Mouse (Mus musculus): Measurements from ENCODE around the gene Bace2.
A peak's percentile ranks its signal among the peaks of the same experiment; 100 is the strongest.

Gene Bace2

GRCm38 (mm10) chr16:97401741-97402140, 45.2 kb downstream of the Bace2 start:
- DNase-seq (ENCODE audit: low spot score in 2 of 2) = no peak

- DNase-seq (ENCODE audit: low spot score in 2 of 2) = no peak
Measured at GRCm38 (mm10) chr16:97402213-97402785, 45.8 kb downstream of the Bace2 start.

GRCm38 (mm10) chr16:97405476-97406012, 49.0 kb downstream of the Bace2 start:
- DNase-seq (ENCODE audit: low spot score in 2 of 2) = no peak

- DNase-seq (ENCODE audit: low spot score in 2 of 2) = peak; percentile 65 to 67
Measured at GRCm38 (mm10) chr16:97417896-97418542, 61.5 kb downstream of the Bace2 start.

GRCm38 (mm10) chr16:97418749-97419453, 62.4 kb downstream of the Bace2 start:
- no peak for DNase-seq (ENCODE audit: low spot score in 2 of 2)

GRCm38 (mm10) chr16:97421671-97422070, 65.1 kb downstream of the Bace2 start:
- DNase-seq (ENCODE audit: low spot score in 2 of 2) = no peak

GRCm38 (mm10) chr16:97423627-97424026, 67.1 kb downstream of the Bace2 start:
- DNase-seq (ENCODE audit: low spot score in 2 of 2) = no peak

- DNase-seq (ENCODE audit: low spot score in 2 of 2) = no peak
Measured at GRCm38 (mm10) chr16:97428026-97428425, 71.5 kb downstream of the Bace2 start.

GRCm38 (mm10) chr16:97430091-97430490, 73.5 kb downstream of the Bace2 start:
- no peak for DNase-seq (ENCODE audit: low spot score in 2 of 2)

- DNase-seq (ENCODE audit: low spot score in 2 of 2) = no peak
Measured at GRCm38 (mm10) chr16:97431328-97431727, 74.8 kb downstream of the Bace2 start.

- no peak for DNase-seq (ENCODE audit: low spot score in 2 of 2)
Measured at GRCm38 (mm10) chr16:97434206-97434605, 77.7 kb downstream of the Bace2 start.

GRCm38 (mm10) chr16:97437448-97438056, 81.0 kb downstream of the Bace2 start:
- DNase-seq (ENCODE audit: low spot score in 2 of 2) = no peak

- DNase-seq (ENCODE audit: low spot score in 2 of 2) = no peak
Measured at GRCm38 (mm10) chr16:97438191-97438590, 81.6 kb downstream of the Bace2 start.

GRCm38 (mm10) chr16:97441967-97442366, 85.4 kb downstream of the Bace2 start:
- no peak for DNase-seq (ENCODE audit: low spot score in 2 of 2)

- peak in 1 of 2 experiments; percentile 21 for DNase-seq (ENCODE audit: low spot score in 2 of 2)
Measured at GRCm38 (mm10) chr16:97443670-97444263, 87.2 kb downstream of the Bace2 start.

- DNase-seq (ENCODE audit: low spot score in 2 of 2) = no peak
Measured at GRCm38 (mm10) chr16:97447386-97447785, 90.8 kb downstream of the Bace2 start.

- DNase-seq (ENCODE audit: low spot score in 2 of 2) = no peak
Measured at GRCm38 (mm10) chr16:97459831-97460230, 103.3 kb downstream of the Bace2 start.

GRCm38 (mm10) chr16:97461271-97461670, 104.7 kb downstream of the Bace2 start:
- no peak for DNase-seq (ENCODE audit: low spot score in 2 of 2)

- DNase-seq (ENCODE audit: low spot score in 2 of 2) = no peak
Measured at GRCm38 (mm10) chr16:97462481-97463181, 106.1 kb downstream of the Bace2 start, which contains the start of gene Mx1. Gene Mx1 (minus strand): TSS chr16:97462907.

GRCm38 (mm10) chr16:97466182-97466957, 109.8 kb downstream of the Bace2 start:
- no peak for DNase-seq (ENCODE audit: low spot score in 2 of 2)

Data from urinary bladder, postnatal 4 days (tissue).